Mouse (Mus musculus): Measurements from ENCODE around the gene Gm21028. TPM values are rescaled to one million over a fixed set of nuclear protein-coding genes. Genes with fewer than 3 reads are reported as not detected.

The Gm21028 gene
- polyA plus RNA-seq (2017; shearing (Covaris generic)): not detected

GRCm38 (mm10) chr7:42578488-42578887 lies at the start of gene Gm21028:
TSS of gene Gm21028 (minus strand) at chr7:42578588.

GRCm38 (mm10) chr7:42592413-42592812 lies 14.0 kb upstream of the Gm21028 start, which contains the start of gene Zfp977:
TSS of gene Zfp977 (minus strand) at chr7:42592547.

Other genes with a start within 250 kb of the Gm21028 start
- gene 4933421I07Rik, start 130.5 kb downstream of the Gm21028 start, polyA plus RNA-seq (2017; shearing (Covaris generic)): not detected
- gene Zfp141, start 72.8 kb downstream of the Gm21028 start, polyA plus RNA-seq (2017; shearing (Covaris generic)): 30.2 TPM
- not detected for gene Zfp977, start 14.0 kb upstream of the Gm21028 start, polyA plus RNA-seq (2017; shearing (Covaris generic))
- 4.1 TPM for gene Zfp976, start 64.0 kb upstream of the Gm21028 start, polyA plus RNA-seq (2017; shearing (Covaris generic))
- 5.8 TPM for gene Zfp975, start 114.2 kb upstream of the Gm21028 start, polyA plus RNA-seq (2017; shearing (Covaris generic))
- not detected for gene Gm17067, start 148.4 kb upstream of the Gm21028 start, polyA plus RNA-seq (2017; shearing (Covaris generic))
- not detected for gene Vmn2r62, start 214.9 kb upstream of the Gm21028 start, polyA plus RNA-seq (2017; shearing (Covaris generic))